Mouse (Mus musculus) heart, postnatal 0 days (tissue): ENCODE measurements at regions not wholly inside any gene's neighbourhood (a gene's known extent, or its start where the extent isn't known, plus 50 kb on each side); places are given as distances from the start of the nearest gene placed in this dataset.

ENCODE experiments used
- CTCF ChIP-seq: IDR thresholded peaks from 2 replicates; pipeline ENCODE4 v1.5.1; 2016; ENCODE audit warnings: antibody characterized with exemption, control low read depth, low read depth
- EP300 ChIP-seq: IDR thresholded peaks from 2 replicates; pipeline ENCODE4 v1.6.1; 2016; ENCODE audit warnings: antibody characterized with exemption, low read depth

- TF ChIP-seq CTCF (no peak), EP300 (no peak)
Observed at GRCm38 (mm10) chr12:113327851-113328250, 142.1 kb downstream of the Tmem121 start.
